Mouse (Mus musculus): ENCODE data around the gene Rab31.

DNA sequence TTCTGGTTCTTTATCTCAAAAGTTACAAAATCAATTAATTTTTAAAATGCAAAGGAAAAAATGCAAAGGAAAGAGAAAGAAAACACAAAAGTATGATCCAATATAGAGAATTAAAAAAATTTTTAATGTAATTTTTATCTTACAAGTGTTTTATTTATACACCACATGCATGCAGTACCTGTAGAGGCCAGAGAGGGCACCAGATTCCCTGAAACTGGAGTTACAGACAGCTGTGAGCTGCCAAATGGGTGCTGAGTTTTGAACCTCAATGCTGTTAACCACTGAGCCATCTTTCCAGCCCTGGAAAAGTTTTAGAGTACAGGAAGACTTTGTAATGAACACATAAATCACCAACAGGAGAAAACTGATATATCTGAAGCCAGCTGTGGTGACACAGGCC is 22.3 kb downstream of the Rab31 start:
- TF ChIP-seq EP300 (optimal IDR thresholded peaks at IDR 0.05) = no peak
- TF ChIP-seq CTCF (IDR thresholded peaks at IDR 0.05; ENCODE audit: low read depth) = peak; percentile 61

Data from stomach, postnatal 0 days (tissue).